Mouse (Mus musculus) ovary, adult 10 weeks (tissue): ENCODE results near the gene Tctex1d1. TPM values are rescaled to one million over a fixed set of nuclear protein-coding genes. Genes with fewer than 3 reads are reported as not detected.

Experiments used
- polyA plus RNA-seq: library from polyadenylated mRNA; stranded (reverse); fragments of 350-450 nt; fragmentation: Illumina TruSeq; extraction: RNeasy Lipid Tissue Mini Kit (QIAGEN cat#74804); gene quantifications from one replicate; pipeline ENCODE4 v1.2.3, GENCODE M21; 2014

Tctex1d1 gene
- 2.2 TPM for polyA plus RNA-seq

DNA sequence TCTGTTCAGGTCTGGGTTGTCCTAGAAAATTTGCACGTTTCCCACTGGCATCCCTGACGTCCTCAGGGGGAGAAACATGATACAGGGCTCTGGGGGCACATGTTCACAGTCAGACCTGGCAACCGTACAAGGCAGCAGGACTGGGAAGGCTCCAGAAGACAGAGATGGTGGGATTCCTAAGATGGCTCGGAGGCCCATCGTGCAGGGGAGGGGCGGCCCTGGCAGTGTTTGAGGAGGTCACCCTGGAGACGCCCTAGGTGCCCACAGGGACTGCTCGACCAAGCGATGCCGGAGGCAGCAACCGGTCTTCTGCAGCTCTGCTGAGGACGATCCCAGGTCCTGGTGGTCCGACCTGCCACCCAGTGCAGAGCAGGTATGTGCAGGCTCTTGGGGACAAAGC, at the start of gene Tctex1d1:
Gene Tctex1d1 (plus strand): TSS at position 167 of the 400 bp plus-strand sequence.

DNA sequence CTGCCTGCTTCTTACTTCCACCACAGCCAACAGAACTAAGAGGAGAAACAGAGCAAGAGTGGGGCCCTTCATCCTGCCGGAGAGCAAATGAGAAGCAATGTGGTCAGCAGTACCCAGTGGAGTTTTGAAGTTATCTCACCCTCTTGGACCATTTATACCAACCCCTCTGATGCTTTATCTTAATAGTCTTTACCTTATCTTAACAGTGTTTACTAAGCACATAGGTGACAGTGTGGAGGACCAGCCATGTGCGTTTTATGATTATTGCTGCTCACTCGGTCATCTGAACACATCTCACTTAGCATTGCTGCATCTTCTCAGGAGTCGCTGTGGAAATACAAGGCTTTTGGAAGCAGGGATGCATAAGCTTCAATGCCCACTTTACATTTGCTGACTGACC, 48.2 kb downstream of the Tctex1d1 start, which contains the start of gene Insl5:
Gene Insl5 (minus strand): TSS at position 222 of the 400 bp plus-strand sequence.

Other genes with a start within 250 kb of the Tctex1d1 start
- gene Sgip1, start 237.3 kb upstream of the Tctex1d1 start, polyA plus RNA-seq: 1.6 TPM
- gene Insl5, start 48.2 kb downstream of the Tctex1d1 start, polyA plus RNA-seq: not detected
- 262 TPM for gene Mier1, start 135.8 kb downstream of the Tctex1d1 start, polyA plus RNA-seq
- gene Wdr78, start 135.9 kb downstream of the Tctex1d1 start, polyA plus RNA-seq: 15.0 TPM
- 14.2 TPM for gene Slc35d1, start 236.6 kb downstream of the Tctex1d1 start, polyA plus RNA-seq